Mouse (Mus musculus) forebrain, postnatal 0 days (tissue): ENCODE data around the gene Lypd3. TPM values are rescaled to one million over a fixed set of nuclear protein-coding genes. Genes with fewer than 3 reads are reported as not detected.
"Not testable (repeated sequence)": the region's sequence is repeated elsewhere in the genome, so short reads cannot be mapped to it uniquely, and the experiment has no call there.

Experiments
- ATAC-seq: fragments of 200-750 bp; cut with Nextera tagmentation; 2 replicates; pipeline ENCODE4 v1.8.0; 2017; ENCODE audit warnings: mild to moderate bottlenecking, moderate library complexity
- DNase-seq: peaks from one replicate; pipeline ENCODE4 v3.0.0-alpha.2; 2015
- H3K27ac ChIP-seq: fragments of 300-500 bp; sonication (generic); 2 replicates; pipeline ENCODE4 v1.5.1; 2014; ENCODE audit warnings: low read depth, mild to moderate bottlenecking, antibody characterized with exemption, low read length, moderate library complexity, mixed read lengths
- H3K27me3 ChIP-seq: fragments of 300-500 bp; sonication (generic); 2 replicates; pipeline ENCODE4 v1.6.1; 2014; ENCODE audit warnings: mild to moderate bottlenecking, low read length, mixed read lengths; ENCODE audit not compliant: insufficient read depth
- H3K36me3 ChIP-seq: fragments of 300-500 bp; sonication (generic); 2 replicates; pipeline ENCODE4 v1.6.1; 2014; ENCODE audit warnings: mild to moderate bottlenecking, moderate library complexity; ENCODE audit not compliant: insufficient read depth
- H3K4me1 ChIP-seq: fragments of 300-500 bp; sonication (generic); 2 replicates; pipeline ENCODE4 v1.6.1; 2014; ENCODE audit warnings: antibody characterized with exemption; ENCODE audit not compliant: insufficient read depth
- H3K4me2 ChIP-seq: fragments of 300-500 bp; sonication (generic); 2 replicates; pipeline ENCODE4 v1.6.1; 2014; ENCODE audit warnings: low read depth, mild to moderate bottlenecking, moderate library complexity
- H3K4me3 ChIP-seq: fragments of 300-500 bp; sonication (generic); 2 replicates; pipeline ENCODE4 v1.5.1; 2014; ENCODE audit warnings: low read depth, low read length, mixed read lengths
- H3K9ac ChIP-seq: fragments of 300-500 bp; sonication (generic); 2 replicates; pipeline ENCODE4 v1.6.1; 2014; ENCODE audit warnings: mild to moderate bottlenecking
- H3K9me3 ChIP-seq: fragments of 300-500 bp; sonication (generic); 2 replicates; pipeline ENCODE4 v1.6.1; 2016; ENCODE audit warnings: low read length
- CTCF ChIP-seq: sonication (generic); IDR thresholded peaks from 2 replicates; pipeline ENCODE4 v1.5.1; 2016; ENCODE audit warnings: antibody characterized with exemption, control low read depth, low read depth
- WGBS: fragments of 180-500 bp; shearing (Covaris S2); extraction: QIAGEN DNeasy Blood & Tissue Kit; methylation state at CpG from one replicate; pipeline ENCODE4 v1.1.7; 2014; 5-methylcytosine and 5-hydroxymethylcytosine counted together
- polyA plus RNA-seq: library from polyadenylated mRNA; unstranded; fragments of >200 nt; fragmentation: Nextera tagmentation; extraction: Ambion mirVana; gene quantifications from 2 replicates; pipeline ENCODE4 v1.2.1, GENCODE M21; 2015
- total RNA-seq: library from RNA; depleted of rRNA; stranded (reverse); fragments of >200 nt; gene quantifications from 2 replicates; pipeline ENCODE4 v1.2.3, GENCODE M21; 2014

The Lypd3 gene
- total and polyA plus RNA-seq, 2 experiments from 2014 or later, result 0.33 to 1.3 TPM

GRCm38 (mm10) chr7:24612308-24612910 lies 23.9 kb upstream of the Lypd3 start:
- 4% methylated on average over 27 of the region's 27 CpGs for WGBS
- no peaks in the 10 kb centered on the region for H3K4me1 ChIP-seq
- DNase-seq (no peak), ATAC-seq (no peak)
- TF ChIP-seq CTCF, result no peak
- no peaks in the 10 kb centered on the region; the same call in 1 of the 2 replicates for H3K36me3 ChIP-seq
- no peak overlapping the region for H3K27ac ChIP-seq
- H3K9me3 ChIP-seq, result no peaks in the 10 kb centered on the region
- 0 out of 2 replicates have a peak overlapping the region, but pooled peaks have one; percentile 13 for H3K4me2 ChIP-seq
- peak overlapping the region; percentile 14; the same call in 1 of the 2 replicates for H3K4me3 ChIP-seq
- no peak overlapping the region for H3K9ac ChIP-seq
- peaks cover 39% of the 10 kb centered on the region for H3K27me3 ChIP-seq

GRCm38 (mm10) chr7:24614816-24615215 lies 21.5 kb upstream of the Lypd3 start:
- Histone ChIP-seq H3K27ac (no peak overlapping the region), H3K9ac (no peak overlapping the region), H3K27me3 (peaks cover 36% of the 10 kb centered on the region), H3K36me3 (no peaks in the 10 kb centered on the region), H3K4me3 (no peak overlapping the region), H3K9me3 (no peaks in the 10 kb centered on the region), H3K4me1 (no peaks in the 10 kb centered on the region), H3K4me2 (no peak overlapping the region)
- ATAC-seq (no peak), DNase-seq (no peak)
- WGBS, result 79% methylated on average over 13 of the region's 13 CpGs
- no peak for TF ChIP-seq CTCF

- H3K4me1 ChIP-seq, result no peaks in the 10 kb centered on the region
- peaks cover 9% of the 10 kb centered on the region for H3K27me3 ChIP-seq
- no peak for TF ChIP-seq CTCF
- WGBS, result 80% methylated on average over 8 of the region's 8 CpGs
- ATAC-seq (no peak), DNase-seq (no peak)
- no peaks in the 10 kb centered on the region for H3K9me3 ChIP-seq
- no peak overlapping the region for H3K4me2 ChIP-seq
- H3K4me3 ChIP-seq, result no peak overlapping the region
- H3K9ac ChIP-seq, result no peak overlapping the region
- H3K27ac ChIP-seq, result no peak overlapping the region
- no peaks in the 10 kb centered on the region for H3K36me3 ChIP-seq
These were observed 18.6 kb upstream of the Lypd3 start for GRCm38 (mm10) chr7:24617763-24618162.

- not testable (repeated sequence) for H3K4me3 ChIP-seq, H3K27ac ChIP-seq, H3K9me3 ChIP-seq, ATAC-seq, H3K36me3 ChIP-seq, H3K4me1 ChIP-seq, H3K27me3 ChIP-seq, H3K4me2 ChIP-seq, DNase-seq, H3K9ac ChIP-seq
- 92% methylated on average over 8 of the region's 8 CpGs for WGBS
These were observed 18.0 kb upstream of the Lypd3 start for GRCm38 (mm10) chr7:24618374-24618773.

- WGBS, result 52% methylated on average over 13 of the region's 13 CpGs
- Histone ChIP-seq H3K27me3 (no peaks in the 10 kb centered on the region), H3K4me2 (no peak overlapping the region), H3K9ac (no peak overlapping the region), H3K9me3 (no peaks in the 10 kb centered on the region), H3K36me3 (no peaks in the 10 kb centered on the region), H3K4me3 (no peak overlapping the region), H3K4me1 (no peaks in the 10 kb centered on the region), H3K27ac (no peak overlapping the region)
- DNase-seq (no peak), ATAC-seq (no peak)
- no peak for TF ChIP-seq CTCF
These were observed 16.5 kb upstream of the Lypd3 start for GRCm38 (mm10) chr7:24619671-24620397.

GRCm38 (mm10) chr7:24621193-24621592 lies 15.2 kb upstream of the Lypd3 start:
- Histone ChIP-seq H3K9ac (no peak overlapping the region), H3K9me3 (no peaks in the 10 kb centered on the region), H3K27me3 (no peaks in the 10 kb centered on the region), H3K36me3 (no peaks in the 10 kb centered on the region), H3K4me2 (no peak overlapping the region), H3K4me1 (no peaks in the 10 kb centered on the region), H3K27ac (no peak overlapping the region), H3K4me3 (no peak overlapping the region)
- 84% methylated on average over 3 of the region's 3 CpGs for WGBS
- DNase-seq (no peak), ATAC-seq (no peak)
- peak; percentile 32 for TF ChIP-seq CTCF

GRCm38 (mm10) chr7:24622967-24623366 lies 13.4 kb upstream of the Lypd3 start:
- Histone ChIP-seq H3K27ac (no peak overlapping the region), H3K4me3 (no peak overlapping the region), H3K4me1 (no peaks in the 10 kb centered on the region), H3K9ac (no peak overlapping the region), H3K27me3 (no peaks in the 10 kb centered on the region), H3K36me3 (no peaks in the 10 kb centered on the region), H3K9me3 (no peaks in the 10 kb centered on the region), H3K4me2 (no peak overlapping the region)
- ATAC-seq (no peak), DNase-seq (no peak)
- 86% methylated on average over 6 of the region's 6 CpGs for WGBS
- TF ChIP-seq CTCF, result no peak
